Mouse (Mus musculus): ENCODE measurements around the gene Slc35b3. TPM values are rescaled to one million over a fixed set of nuclear protein-coding genes. Genes with fewer than 3 reads are reported as not detected.

The Slc35b3 gene
- polyA plus RNA-seq (2017; shearing (Covaris generic)): 100 to 1,000 TPM in 1 of 2 experiments, 10 to 100 TPM in 1; 95.1 to 165 TPM

GRCm38 (mm10) chr13:38960063-38961050 is at the start of gene Slc35b3:
Slc35b3 (minus strand) TSS chr13:38960875.

